8 mouse cellular contexts compared by ENCODE assay signal in the genomic region with DNA sequence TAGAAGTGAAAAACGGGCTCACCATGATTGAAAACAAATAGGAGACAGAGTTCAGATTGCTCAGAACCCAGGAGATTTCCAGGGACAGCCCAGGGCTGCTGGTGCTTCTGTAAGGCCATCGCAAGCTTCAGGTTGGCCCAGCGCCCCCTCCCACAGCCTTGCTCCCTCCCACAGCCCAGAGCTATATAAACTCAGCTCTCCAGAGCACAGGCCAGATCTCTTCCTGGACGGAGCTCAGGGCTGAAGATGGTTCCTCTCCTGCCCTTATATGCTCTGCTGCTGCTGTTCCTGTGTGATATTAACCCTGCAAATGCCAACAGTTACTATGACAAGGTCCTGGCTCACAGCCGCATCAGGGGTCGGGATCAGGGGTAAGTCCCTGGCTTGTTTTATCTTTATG. TPM values are rescaled to one million over a fixed set of nuclear protein-coding genes. Genes with fewer than 3 reads are reported as not detected.
A peak's percentile ranks its signal among the peaks of the same experiment; 100 is the strongest.
DNase-seq lines count a peak whose midpoint lies in the region; ATAC-seq lines count a peak whose summit lies in the region.

A gene (plus strand): TSS at position 213 of the 400 bp plus-strand sequence.

- no peaks in the 10 kb centered on the region for H3K36me3 ChIP-seq in forebrain, embryonic 16.5 days (ENCODE audit: control insufficient read depth, insufficient read depth)
- H3K36me3 ChIP-seq in hindbrain, embryonic 15.5 days: no peaks in the 10 kb centered on the region

- H3K9me3 ChIP-seq in forebrain, embryonic 16.5 days (ENCODE audit: control insufficient read depth, low read length): no peaks in the 10 kb centered on the region
- H3K9me3 ChIP-seq in hindbrain, embryonic 15.5 days: no peaks in the 10 kb centered on the region

- intact Hi-C loops in left cerebral cortex, postnatal 14 days (cut with DNase I): no loop called here

- no peak within 1 kb of the TSS for H3K27ac ChIP-seq in forebrain, embryonic 16.5 days (ENCODE audit: low read length)
- no peak within 1 kb of the TSS for H3K27ac ChIP-seq in hindbrain, embryonic 15.5 days (replicated peaks)

- H3K9ac ChIP-seq in forebrain, embryonic 16.5 days (replicated peaks; ENCODE audit: low read depth, low read length): no peak within 1 kb of the TSS
- no peak within 1 kb of the TSS for H3K9ac ChIP-seq in hindbrain, embryonic 15.5 days

- no peak within 1 kb of the TSS for H3K4me3 ChIP-seq in forebrain, embryonic 16.5 days (replicated peaks; ENCODE audit: low read length)
- H3K4me3 ChIP-seq in hindbrain, embryonic 15.5 days: no peak within 1 kb of the TSS

- ATAC-seq in forebrain, embryonic 16.5 days: no peak
- ATAC-seq in hindbrain, embryonic 15.5 days (ENCODE audit: low FRiP score, low read depth): no peak
- ATAC-seq in megakaryocyte progenitor cell, adult 5-6 weeks (replicated peaks; ENCODE audit: poor library complexity): 0 out of 2 replicates have a peak, but pooled peaks have one; percentile 32

- H3K4me2 ChIP-seq in forebrain, embryonic 16.5 days (ENCODE audit: low read length): no peak within 1 kb of the TSS
- no peak within 1 kb of the TSS for H3K4me2 ChIP-seq in hindbrain, embryonic 15.5 days

- 59% methylated on average over 6 of the region's 6 CpGs for WGBS in forebrain, embryonic 16.5 days
- 49% methylated on average over 6 of the region's 6 CpGs for WGBS in hindbrain, embryonic 15.5 days

- H3K4me1 ChIP-seq in forebrain, embryonic 16.5 days (replicated peaks; ENCODE audit: control insufficient read depth, insufficient read depth, low read length): no peaks in the 10 kb centered on the region
- H3K4me1 ChIP-seq in hindbrain, embryonic 15.5 days (replicated peaks): 0 out of 2 replicates have a peak, but pooled peaks cover 2% of the 10 kb centered on the region

- peak; percentile 18 for DNase-seq in ovary, postnatal 10 days (ENCODE audit: low spot score)
- DNase-seq in ovary, adult 18-20 months (ENCODE audit: low spot score): no peak
- DNase-seq in frontal cortex, postnatal 14 days (ENCODE audit: low spot score in 2 of 2): no peak
- no peak for DNase-seq in left cerebral cortex, postnatal 14 days (ENCODE audit: low spot score in 2 of 2)
- DNase-seq in layer of hippocampus, postnatal 36 days: no peak

- H3K27me3 ChIP-seq in forebrain, embryonic 16.5 days (replicated peaks; ENCODE audit: control insufficient read depth, insufficient read depth, low read length): no peaks in the 10 kb centered on the region
- no peaks in the 10 kb centered on the region for H3K27me3 ChIP-seq in hindbrain, embryonic 15.5 days

RNA-seq across cellular contexts. Expression of the gene that starts here (rescaled TPM):
- 13.2 and 26.8 TPM in 2 replicates for polyA plus RNA-seq in forebrain, embryonic 16.5 days (2015; fragmentation: Nextera tagmentation; extraction: Ambion mirVana)
- 23.0 and 27.7 TPM in 2 replicates for polyA plus RNA-seq in hindbrain, embryonic 15.5 days (2015; fragmentation: Nextera tagmentation; extraction: Ambion mirVana)
- total RNA-seq in megakaryocyte progenitor cell, adult 5-6 weeks (2015): 0.51 and 0.74 TPM in 2 replicates
- total RNA-seq in megakaryocyte progenitor cell, adult 5-6 weeks (2017): 0.07 TPM in 1 of 2 replicates, not detected in the other
- total RNA-seq in left cerebral cortex, postnatal 14 days (2021): 1 to 10 TPM; 6.8 to 8.0 TPM
- 1 to 10 TPM; 1.2 to 1.9 TPM for total RNA-seq in layer of hippocampus, postnatal 36 days (2021)

Comparison
In these comparisons a context has a peak if more than half of its experiments do, and no peak if none do; other contexts are left out.
1. Peak in ATAC-seq in megakaryocyte progenitor cell, adult 5-6 weeks; RNA of the gene not detected or under 1 TPM.